Mouse (Mus musculus) kidney, embryonic 16.5 days (tissue): ENCODE data around the gene Gigyf2. TPM values are rescaled to one million over a fixed set of nuclear protein-coding genes. Genes with fewer than 3 reads are reported as not detected.
A peak's percentile ranks its signal among the peaks of the same experiment; 100 is the strongest.
"Not testable (repeated sequence)": the region's sequence is repeated elsewhere in the genome, so short reads cannot be mapped to it uniquely, and the experiment has no call there.

ENCODE experiments used
- ATAC-seq: fragments of 200-750 bp; cut with Nextera tagmentation; 2 replicates; pipeline ENCODE4 v1.8.0; 2017; ENCODE audit warnings: moderate TSS enrichment; ENCODE audit not compliant: low FRiP score, low TSS enrichment
- H3K27ac ChIP-seq: fragments of 300-500 bp; sonication (generic); 2 replicates; pipeline ENCODE4 v1.5.1; 2014; ENCODE audit warnings: low read length
- H3K27me3 ChIP-seq: fragments of 300-500 bp; sonication (generic); 2 replicates; pipeline ENCODE4 v1.6.1; 2014; ENCODE audit warnings: low read length, control low read depth, mixed read lengths; ENCODE audit not compliant: insufficient read depth
- H3K36me3 ChIP-seq: fragments of 300-500 bp; sonication (generic); 2 replicates; pipeline ENCODE4 v1.6.1; 2014; ENCODE audit warnings: low read length, control low read depth, mixed read lengths; ENCODE audit not compliant: insufficient read depth
- H3K4me1 ChIP-seq: fragments of 300-500 bp; sonication (generic); 2 replicates; pipeline ENCODE4 v1.6.1; 2014; ENCODE audit warnings: low read length, control low read depth, mixed read lengths; ENCODE audit not compliant: insufficient read depth
- H3K4me2 ChIP-seq: fragments of 300-500 bp; sonication (generic); replicated peaks from 2 replicates; pipeline ENCODE4 v1.6.1; 2014; ENCODE audit warnings: low read depth, low read length
- H3K4me3 ChIP-seq: fragments of 300-500 bp; sonication (generic); 2 replicates; pipeline ENCODE4 v1.5.1; 2014; ENCODE audit warnings: mild to moderate bottlenecking, low read length
- H3K9ac ChIP-seq: fragments of 300-500 bp; sonication (generic); replicated peaks from 2 replicates; pipeline ENCODE4 v1.6.1; 2014; ENCODE audit warnings: low read length
- H3K9me3 ChIP-seq: fragments of 300-500 bp; sonication (generic); 2 replicates; pipeline ENCODE4 v1.6.1; 2016; ENCODE audit warnings: low read length, control low read depth
- WGBS: fragments of 180-500 bp; shearing (Covaris S2); extraction: QIAGEN DNeasy Blood & Tissue Kit; methylation state at CpG from one replicate; pipeline ENCODE4 v1.1.7; 2014; 5-methylcytosine and 5-hydroxymethylcytosine counted together
- polyA plus RNA-seq: library from polyadenylated mRNA; unstranded; fragments of >200 nt; fragmentation: Nextera tagmentation; extraction: Ambion mirVana; gene quantifications from 2 replicates; pipeline ENCODE4 v1.2.1, GENCODE M21; 2015

Gigyf2 gene
- polyA plus RNA-seq, 1 experiment from 2014 or later: 59.2 TPM

GRCm38 (mm10) chr1:87435125-87435524 lies 108.3 kb downstream of the Gigyf2 start:
- no peaks in the 10 kb centered on the region for H3K27me3 ChIP-seq
- no peak overlapping the region for H3K4me2 ChIP-seq
- no peak overlapping the region for H3K4me3 ChIP-seq
- ATAC-seq: no peak
- H3K9me3 ChIP-seq: no peaks in the 10 kb centered on the region
- H3K4me1 ChIP-seq: no peaks in the 10 kb centered on the region
- H3K36me3 ChIP-seq: peaks cover 44% of the 10 kb centered on the region
- no peak overlapping the region for H3K27ac ChIP-seq
- WGBS: 95% methylated on average over 2 of the region's 2 CpGs
- no peak overlapping the region for H3K9ac ChIP-seq

- Histone ChIP-seq H3K9ac (no peak overlapping the region), H3K27me3 (no peaks in the 10 kb centered on the region), H3K4me3 (no peak overlapping the region), H3K36me3 (peaks cover 49% of the 10 kb centered on the region), H3K27ac (no peak overlapping the region), H3K9me3 (no peaks in the 10 kb centered on the region), H3K4me2 (no peak overlapping the region), H3K4me1 (no peaks in the 10 kb centered on the region)
- no peak for ATAC-seq
- 66% methylated on average over 6 of the region's 6 CpGs for WGBS
Measured at GRCm38 (mm10) chr1:87436583-87436982, 109.8 kb downstream of the Gigyf2 start.

DNA sequence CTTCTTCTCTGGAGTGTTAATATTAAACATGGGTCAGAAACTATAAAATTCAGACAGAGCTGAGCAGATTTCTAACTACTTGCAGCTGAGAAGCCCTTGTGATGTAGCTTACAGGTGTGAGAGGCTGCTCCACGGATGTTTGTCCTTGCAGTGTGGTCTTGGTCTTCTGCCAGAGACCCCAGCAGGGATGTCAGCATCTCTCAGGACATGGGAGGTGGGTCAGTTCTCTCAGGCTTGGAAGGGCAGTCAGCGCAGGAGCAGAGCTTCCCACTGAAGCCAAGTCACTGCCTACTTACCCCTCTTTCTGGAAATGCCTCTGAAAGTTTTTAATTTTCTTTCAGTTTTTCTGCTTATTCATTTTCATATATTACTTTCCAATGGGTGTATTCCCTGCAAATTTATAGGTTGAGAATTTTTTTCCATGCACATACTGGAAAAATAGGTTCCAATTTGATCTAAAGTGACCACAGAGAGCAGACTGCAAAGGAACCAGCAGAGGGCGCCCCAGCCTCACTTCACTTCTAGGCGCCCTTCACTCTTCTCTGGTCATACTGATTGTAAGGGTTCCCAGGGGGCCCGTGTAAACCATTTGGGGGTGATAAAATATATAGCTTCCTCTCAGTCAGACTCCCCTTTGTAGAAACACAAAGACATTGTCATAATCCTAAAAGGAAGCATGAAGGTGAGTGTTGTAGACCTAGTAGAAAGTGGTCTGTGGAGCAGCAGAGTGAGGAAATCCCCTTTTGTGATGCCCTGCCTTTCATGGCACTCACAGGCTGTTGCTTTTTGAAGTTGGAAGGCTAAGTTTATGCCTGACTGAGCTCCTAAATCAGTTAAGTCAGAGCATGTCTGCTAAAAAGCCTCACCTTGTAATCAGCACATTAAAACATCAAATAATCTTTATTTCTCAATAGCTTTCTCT lies 120.6 kb downstream of the Gigyf2 start:
- Histone ChIP-seq H3K27me3 (no peaks in the 10 kb centered on the region), H3K9ac (no peak overlapping the region), H3K27ac (no peak overlapping the region), H3K4me3 (no peak overlapping the region), H3K9me3 (no peaks in the 10 kb centered on the region), H3K4me1 (no peaks in the 10 kb centered on the region), H3K4me2 (no peak overlapping the region), H3K36me3 (peaks cover 49% of the 10 kb centered on the region)
- no peak for ATAC-seq
- 31% methylated on average over 5 of the region's 5 CpGs for WGBS

DNA sequence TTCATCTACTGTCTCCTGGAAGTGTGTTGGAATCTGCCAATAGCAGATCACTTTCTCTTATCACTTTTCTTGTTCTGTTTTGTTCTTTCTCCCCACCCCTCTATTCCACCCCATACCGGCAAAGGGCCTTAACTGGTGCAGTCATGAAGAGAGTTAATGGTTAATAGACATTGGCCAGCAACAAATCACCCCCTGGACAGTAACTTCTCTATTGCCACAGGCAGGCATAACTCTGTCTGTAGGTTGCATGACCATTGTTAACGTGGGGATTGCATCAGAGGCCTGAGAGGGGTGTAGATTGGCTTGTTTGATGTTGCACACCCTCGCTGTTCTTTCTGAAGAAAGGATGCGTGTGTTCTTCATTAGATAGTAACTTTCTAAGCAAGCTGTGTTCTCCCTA lies 122.6 kb downstream of the Gigyf2 start:
- Histone ChIP-seq H3K4me1 (no peaks in the 10 kb centered on the region), H3K27me3 (no peaks in the 10 kb centered on the region), H3K9ac (no peak overlapping the region), H3K4me2 (no peak overlapping the region), H3K36me3 (peaks cover 39% of the 10 kb centered on the region), H3K4me3 (no peak overlapping the region), H3K9me3 (no peaks in the 10 kb centered on the region), H3K27ac (no peak overlapping the region)
- WGBS: 80% methylated on average over 4 of the region's 4 CpGs
- no peak for ATAC-seq

DNA sequence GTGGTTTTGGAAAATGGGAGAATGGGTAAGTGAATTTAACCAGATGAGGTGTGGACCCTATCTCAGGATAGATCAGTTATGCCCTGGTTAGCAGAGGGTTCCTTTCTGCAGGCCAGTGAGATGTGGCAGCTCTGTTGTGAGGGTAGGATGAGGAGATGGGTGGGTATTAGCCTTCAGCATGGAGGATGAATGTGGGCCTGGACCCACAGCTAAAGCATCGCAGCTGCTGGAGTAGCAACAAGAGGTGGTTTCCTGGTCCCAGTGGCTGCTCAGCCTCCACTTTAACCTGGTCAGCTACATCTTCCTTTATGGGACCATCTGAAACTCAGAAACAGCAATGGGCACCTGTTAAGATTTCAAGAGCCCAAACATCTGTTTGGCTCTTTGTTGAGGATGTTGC lies 129.6 kb downstream of the Gigyf2 start:
- 96% methylated on average over 1 of the region's 1 CpGs for WGBS
- H3K27me3 ChIP-seq: no peaks in the 10 kb centered on the region
- H3K4me3 ChIP-seq: no peak overlapping the region
- no peak for ATAC-seq
- no peaks in the 10 kb centered on the region for H3K4me1 ChIP-seq
- H3K9me3 ChIP-seq: no peaks in the 10 kb centered on the region
- H3K27ac ChIP-seq: no peak overlapping the region
- H3K4me2 ChIP-seq: no peak overlapping the region
- no peak overlapping the region for H3K9ac ChIP-seq
- no peaks in the 10 kb centered on the region for H3K36me3 ChIP-seq

DNA sequence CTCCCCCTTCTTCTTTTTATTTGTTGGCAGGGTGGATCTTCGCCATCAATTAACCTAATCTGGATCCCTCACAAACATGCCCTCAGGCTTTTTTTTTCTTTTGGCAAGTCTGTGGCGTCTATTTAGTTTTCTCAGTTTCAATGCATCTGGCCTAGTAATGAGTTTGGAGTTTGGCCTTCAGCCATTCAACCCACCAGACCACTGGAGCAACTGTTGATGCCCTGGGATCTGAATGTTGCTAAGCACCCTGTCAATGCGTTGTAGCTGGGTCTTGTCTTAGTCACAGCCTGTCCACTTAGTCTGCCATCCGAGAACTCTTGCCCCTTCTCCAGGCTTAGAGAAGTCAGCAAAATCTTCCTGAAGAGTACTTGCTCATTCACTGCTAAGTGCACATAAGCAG lies 131.2 kb downstream of the Gigyf2 start:
- Histone ChIP-seq H3K9me3 (no peaks in the 10 kb centered on the region), H3K4me3 (no peak overlapping the region), H3K9ac (no peak overlapping the region), H3K4me1 (no peaks in the 10 kb centered on the region), H3K4me2 (no peak overlapping the region), H3K27me3 (no peaks in the 10 kb centered on the region), H3K27ac (no peak overlapping the region), H3K36me3 (no peaks in the 10 kb centered on the region)
- 94% methylated on average over 4 of the region's 4 CpGs for WGBS
- ATAC-seq: no peak

GRCm38 (mm10) chr1:87459856-87460255 lies 133.1 kb downstream of the Gigyf2 start:
- H3K27me3 ChIP-seq, H3K27ac ChIP-seq, H3K4me3 ChIP-seq, H3K9me3 ChIP-seq, H3K4me2 ChIP-seq, H3K36me3 ChIP-seq, H3K4me1 ChIP-seq, ATAC-seq, H3K9ac ChIP-seq: not testable (repeated sequence)
- WGBS: 78% methylated on average over 6 of the region's 7 CpGs

GRCm38 (mm10) chr1:87467469-87467868 lies 140.7 kb downstream of the Gigyf2 start:
- Histone ChIP-seq H3K36me3 (no peaks in the 10 kb centered on the region), H3K9ac (no peak overlapping the region), H3K4me2 (peak overlapping the region; percentile 27; the same call in 1 of the 2 replicates), H3K27ac (no peak overlapping the region), H3K4me1 (no peaks in the 10 kb centered on the region), H3K9me3 (no peaks in the 10 kb centered on the region), H3K4me3 (no peak overlapping the region), H3K27me3 (peaks cover 2% of the 10 kb centered on the region; the same call in 1 of the 2 replicates)
- no peak for ATAC-seq
- WGBS: 42% methylated on average over 9 of the region's 9 CpGs

DNA sequence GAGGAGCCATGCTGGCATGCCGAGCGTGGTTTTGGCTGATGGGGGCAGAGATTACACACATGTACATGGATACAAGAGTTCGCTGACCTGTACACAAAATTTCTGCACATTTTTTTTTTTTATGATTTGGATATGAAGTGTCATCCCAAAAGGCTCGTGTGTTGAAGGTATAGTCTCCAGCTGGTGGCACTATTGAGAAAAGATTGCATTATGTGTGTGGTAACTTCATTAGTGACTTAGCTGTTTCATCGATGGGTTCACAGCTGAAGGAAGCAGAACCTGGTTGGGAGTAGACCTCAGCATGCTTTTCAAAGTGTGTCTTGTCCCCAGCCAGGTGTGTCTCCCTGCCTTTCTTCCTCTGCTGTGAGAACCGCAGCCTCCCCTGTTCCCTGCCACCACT lies 141.5 kb downstream of the Gigyf2 start:
- no peak for ATAC-seq
- no peak overlapping the region for H3K4me3 ChIP-seq
- no peaks in the 10 kb centered on the region for H3K36me3 ChIP-seq
- WGBS: 69% methylated on average over 6 of the region's 6 CpGs
- H3K4me1 ChIP-seq: no peaks in the 10 kb centered on the region
- no peak overlapping the region for H3K27ac ChIP-seq
- no peak overlapping the region for H3K9ac ChIP-seq
- no peak overlapping the region for H3K4me2 ChIP-seq
- H3K27me3 ChIP-seq: peaks cover 2% of the 10 kb centered on the region; the same call in 1 of the 2 replicates
- no peaks in the 10 kb centered on the region for H3K9me3 ChIP-seq

DNA sequence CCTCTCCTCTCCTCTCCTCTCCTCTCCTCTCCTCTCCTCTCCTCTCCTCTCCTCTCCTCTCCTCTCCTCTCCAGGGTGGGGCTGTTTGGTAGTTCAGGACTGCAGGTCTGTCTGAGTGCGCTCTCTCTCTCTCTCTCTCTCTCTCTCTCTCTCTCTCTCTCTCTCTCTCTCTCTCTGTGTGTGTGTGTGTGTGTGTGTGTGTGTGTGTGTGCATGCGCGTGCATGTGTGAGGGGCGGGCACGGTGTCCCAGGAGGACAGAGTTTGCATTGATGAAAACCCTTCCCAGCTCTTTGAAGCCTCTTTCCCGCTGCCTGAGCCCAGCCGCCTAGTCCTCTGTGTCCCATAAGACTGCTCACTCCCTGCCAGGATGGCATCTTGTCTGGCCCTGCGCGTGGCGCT lies 143.2 kb downstream of the Gigyf2 start, which contains the start of gene Snorc:
Gene Snorc (plus strand): TSS at position 301 of the 400 bp plus-strand sequence.
- not testable (repeated sequence) for H3K4me1 ChIP-seq, H3K9me3 ChIP-seq, H3K4me3 ChIP-seq, H3K9ac ChIP-seq, H3K27ac ChIP-seq, ATAC-seq, H3K36me3 ChIP-seq, H3K4me2 ChIP-seq
- 40% methylated on average over 9 of the region's 10 CpGs for WGBS
- H3K27me3 ChIP-seq: peaks cover 18% of the 10 kb centered on the region
